Mouse (Mus musculus): ENCODE data around the gene Hsd17b1. TPM values are rescaled to one million over a fixed set of nuclear protein-coding genes. Genes with fewer than 3 reads are reported as not detected.

Hsd17b1 gene
- 0.66 and 0.88 TPM in 2 replicates for polyA plus RNA-seq (2012; rRNA removed)

- Histone ChIP-seq H3K27me3 (ENCODE audit: control insufficient read depth, insufficient read depth, low read length) (no peaks in the 10 kb centered on the region), H3K4me3 (ENCODE audit: control insufficient read depth, low read depth, low read length) (peak within 1 kb of the TSS; percentile 14; the same call in 1 of the 2 replicates)
Observed at GRCm38 (mm10) chr11:101078121-101078520, at the start of gene Hsd17b1. Gene Hsd17b1 (plus strand): TSS chr11:101078411.

GRCm38 (mm10) chr11:101029320-101029719, 48.9 kb upstream of the Hsd17b1 start:
- H3K4me3 ChIP-seq (ENCODE audit: control insufficient read depth, low read depth, low read length) = no peak overlapping the region
- no peaks in the 10 kb centered on the region; the same call in 1 of the 2 replicates for H3K36me3 ChIP-seq (ENCODE audit: control insufficient read depth, insufficient read depth, low read length)
- no peak overlapping the region for H3K27ac ChIP-seq (ENCODE audit: control insufficient read depth, insufficient read depth, low read depth, low read length)
- H3K27me3 ChIP-seq (ENCODE audit: control insufficient read depth, insufficient read depth, low read length) = no peaks in the 10 kb centered on the region
- TF ChIP-seq CTCF (IDR thresholded peaks at IDR 0.05; ENCODE audit: control insufficient read depth, insufficient read depth, insufficient replicate concordance, low read depth, low read length) = no peak
- TF ChIP-seq POLR2A (IDR thresholded peaks at IDR 0.05; ENCODE audit: control insufficient read depth, low read depth, low read length) = no peak
- no peaks in the 10 kb centered on the region for H3K4me1 ChIP-seq (ENCODE audit: control insufficient read depth, insufficient read depth, low read length)

More at GRCm38 (mm10) chr11:101078121-101078520, at the start of gene Hsd17b1:
- no peak for TF ChIP-seq CTCF (IDR thresholded peaks at IDR 0.05; ENCODE audit: control insufficient read depth, insufficient read depth, insufficient replicate concordance, low read depth, low read length)
- no peak for TF ChIP-seq POLR2A (IDR thresholded peaks at IDR 0.05; ENCODE audit: control insufficient read depth, low read depth, low read length)
- Histone ChIP-seq H3K27ac (ENCODE audit: control insufficient read depth, insufficient read depth, low read depth, low read length) (no peak within 1 kb of the TSS), H3K4me1 (ENCODE audit: control insufficient read depth, insufficient read depth, low read length) (peaks cover 6% of the 10 kb centered on the region), H3K36me3 (ENCODE audit: control insufficient read depth, insufficient read depth, low read length) (no peaks in the 10 kb centered on the region; the same call in 1 of the 2 replicates)

GRCm38 (mm10) chr11:101030136-101030807, 47.9 kb upstream of the Hsd17b1 start:
- H3K4me3 ChIP-seq (ENCODE audit: control insufficient read depth, low read depth, low read length) = no peak overlapping the region
- no peak for TF ChIP-seq POLR2A (IDR thresholded peaks at IDR 0.05; ENCODE audit: control insufficient read depth, low read depth, low read length)
- no peak for TF ChIP-seq CTCF (IDR thresholded peaks at IDR 0.05; ENCODE audit: control insufficient read depth, insufficient read depth, insufficient replicate concordance, low read depth, low read length)

GRCm38 (mm10) chr11:101030808-101031156, 47.4 kb upstream of the Hsd17b1 start:
- no peak for TF ChIP-seq POLR2A (IDR thresholded peaks at IDR 0.05; ENCODE audit: control insufficient read depth, low read depth, low read length)
- TF ChIP-seq CTCF (IDR thresholded peaks at IDR 0.05; ENCODE audit: control insufficient read depth, insufficient read depth, insufficient replicate concordance, low read depth, low read length) = no peak
- Histone ChIP-seq H3K4me1 (ENCODE audit: control insufficient read depth, insufficient read depth, low read length) (no peaks in the 10 kb centered on the region), H3K36me3 (ENCODE audit: control insufficient read depth, insufficient read depth, low read length) (no peaks in the 10 kb centered on the region; the same call in 1 of the 2 replicates)

More at GRCm38 (mm10) chr11:101030136-101030807, 47.9 kb upstream of the Hsd17b1 start:
- H3K27ac ChIP-seq (ENCODE audit: control insufficient read depth, insufficient read depth, low read depth, low read length) = no peak overlapping the region
- H3K27me3 ChIP-seq (ENCODE audit: control insufficient read depth, insufficient read depth, low read length) = no peaks in the 10 kb centered on the region
- H3K36me3 ChIP-seq (ENCODE audit: control insufficient read depth, insufficient read depth, low read length) = no peaks in the 10 kb centered on the region; the same call in 1 of the 2 replicates
- H3K4me1 ChIP-seq (ENCODE audit: control insufficient read depth, insufficient read depth, low read length) = no peaks in the 10 kb centered on the region

GRCm38 (mm10) chr11:101031470-101031869, 46.7 kb upstream of the Hsd17b1 start:
- H3K4me3 ChIP-seq (ENCODE audit: control insufficient read depth, low read depth, low read length) = no peak overlapping the region
- H3K27ac ChIP-seq (ENCODE audit: control insufficient read depth, insufficient read depth, low read depth, low read length) = no peak overlapping the region
- no peaks in the 10 kb centered on the region for H3K4me1 ChIP-seq (ENCODE audit: control insufficient read depth, insufficient read depth, low read length)
- TF ChIP-seq POLR2A (IDR thresholded peaks at IDR 0.05; ENCODE audit: control insufficient read depth, low read depth, low read length) (no peak), CTCF (IDR thresholded peaks at IDR 0.05; ENCODE audit: control insufficient read depth, insufficient read depth, insufficient replicate concordance, low read depth, low read length) (no peak)
- H3K36me3 ChIP-seq (ENCODE audit: control insufficient read depth, insufficient read depth, low read length) = no peaks in the 10 kb centered on the region; the same call in 1 of the 2 replicates
- H3K27me3 ChIP-seq (ENCODE audit: control insufficient read depth, insufficient read depth, low read length) = no peaks in the 10 kb centered on the region

More at GRCm38 (mm10) chr11:101030808-101031156, 47.4 kb upstream of the Hsd17b1 start:
- Histone ChIP-seq H3K27ac (ENCODE audit: control insufficient read depth, insufficient read depth, low read depth, low read length) (no peak overlapping the region), H3K27me3 (ENCODE audit: control insufficient read depth, insufficient read depth, low read length) (no peaks in the 10 kb centered on the region), H3K4me3 (ENCODE audit: control insufficient read depth, low read depth, low read length) (no peak overlapping the region)

GRCm38 (mm10) chr11:101033856-101034500, 44.2 kb upstream of the Hsd17b1 start:
- Histone ChIP-seq H3K4me3 (ENCODE audit: control insufficient read depth, low read depth, low read length) (no peak overlapping the region), H3K36me3 (ENCODE audit: control insufficient read depth, insufficient read depth, low read length) (no peaks in the 10 kb centered on the region; the same call in 1 of the 2 replicates), H3K27me3 (ENCODE audit: control insufficient read depth, insufficient read depth, low read length) (no peaks in the 10 kb centered on the region), H3K4me1 (ENCODE audit: control insufficient read depth, insufficient read depth, low read length) (no peaks in the 10 kb centered on the region), H3K27ac (ENCODE audit: control insufficient read depth, insufficient read depth, low read depth, low read length) (0 out of 2 replicates have a peak overlapping the region, but pooled peaks have one; percentile 36)
- TF ChIP-seq CTCF (IDR thresholded peaks at IDR 0.05; ENCODE audit: control insufficient read depth, insufficient read depth, insufficient replicate concordance, low read depth, low read length) (no peak), POLR2A (IDR thresholded peaks at IDR 0.05; ENCODE audit: control insufficient read depth, low read depth, low read length) (no peak)

- H3K27me3 ChIP-seq (ENCODE audit: control insufficient read depth, insufficient read depth, low read length) = no peaks in the 10 kb centered on the region
- H3K4me1 ChIP-seq (ENCODE audit: control insufficient read depth, insufficient read depth, low read length) = no peaks in the 10 kb centered on the region
- peak overlapping the region; percentile 61 for H3K27ac ChIP-seq (ENCODE audit: control insufficient read depth, insufficient read depth, low read depth, low read length)
- no peaks in the 10 kb centered on the region for H3K36me3 ChIP-seq (ENCODE audit: control insufficient read depth, insufficient read depth, low read length)
- TF ChIP-seq POLR2A (IDR thresholded peaks at IDR 0.05; ENCODE audit: control insufficient read depth, low read depth, low read length) = no peak
- no peak for TF ChIP-seq CTCF (IDR thresholded peaks at IDR 0.05; ENCODE audit: control insufficient read depth, insufficient read depth, insufficient replicate concordance, low read depth, low read length)
- no peak overlapping the region for H3K4me3 ChIP-seq (ENCODE audit: control insufficient read depth, low read depth, low read length)
Observed at GRCm38 (mm10) chr11:101034614-101035327, 43.4 kb upstream of the Hsd17b1 start.
